Mouse (Mus musculus): ENCODE measurements at regions not wholly inside any gene's neighbourhood (a gene's known extent, or its start where the extent isn't known, plus 50 kb on each side); places are given as distances from the start of the nearest gene placed in this dataset.

GRCm38 (mm10) chr10:98648710-98649245, 265.4 kb upstream of the Atp2b1 start:
- DNase-seq (ENCODE audit: low spot score), result no peak

GRCm38 (mm10) chr10:98650533-98650932, 263.7 kb upstream of the Atp2b1 start:
- DNase-seq (ENCODE audit: low spot score), result no peak

GRCm38 (mm10) chr10:98651127-98651526, 263.1 kb upstream of the Atp2b1 start:
- DNase-seq (ENCODE audit: low spot score), result no peak

- DNase-seq (ENCODE audit: low spot score), result no peak
These were observed 262.6 kb upstream of the Atp2b1 start for GRCm38 (mm10) chr10:98651599-98651998.

GRCm38 (mm10) chr10:98652084-98652483, 262.1 kb upstream of the Atp2b1 start:
- DNase-seq (ENCODE audit: low spot score), result no peak

- peak; percentile 68 for DNase-seq (ENCODE audit: low spot score)
These were observed 253.5 kb upstream of the Atp2b1 start for GRCm38 (mm10) chr10:98660747-98661146.

GRCm38 (mm10) chr10:98665936-98666505, 248.2 kb upstream of the Atp2b1 start:
- no peak for DNase-seq (ENCODE audit: low spot score)

- no peak for DNase-seq (ENCODE audit: low spot score)
These were observed 246.5 kb upstream of the Atp2b1 start for GRCm38 (mm10) chr10:98667728-98668127.

GRCm38 (mm10) chr10:98674131-98674530, 240.1 kb upstream of the Atp2b1 start:
- DNase-seq (ENCODE audit: low spot score), result no peak

- no peak for DNase-seq (ENCODE audit: low spot score)
These were observed 237.3 kb upstream of the Atp2b1 start for GRCm38 (mm10) chr10:98676907-98677306.

- DNase-seq (ENCODE audit: low spot score), result no peak
These were observed 236.0 kb upstream of the Atp2b1 start for GRCm38 (mm10) chr10:98678234-98678633.

GRCm38 (mm10) chr10:98682436-98682835, 231.8 kb upstream of the Atp2b1 start:
- no peak for DNase-seq (ENCODE audit: low spot score)

- peak; percentile 62 for DNase-seq (ENCODE audit: low spot score)
These were observed 230.0 kb upstream of the Atp2b1 start for GRCm38 (mm10) chr10:98684195-98684594.

GRCm38 (mm10) chr10:98684707-98685106, 229.5 kb upstream of the Atp2b1 start:
- DNase-seq (ENCODE audit: low spot score), result no peak

GRCm38 (mm10) chr10:98685739-98686138, 228.5 kb upstream of the Atp2b1 start:
- no peak for DNase-seq (ENCODE audit: low spot score)

- DNase-seq (ENCODE audit: low spot score), result no peak
These were observed 227.8 kb upstream of the Atp2b1 start for GRCm38 (mm10) chr10:98686370-98686769.

- DNase-seq (ENCODE audit: low spot score), result no peak
These were observed 222.4 kb upstream of the Atp2b1 start for GRCm38 (mm10) chr10:98691816-98692215.

- DNase-seq (ENCODE audit: low spot score), result no peak
These were observed 219.4 kb upstream of the Atp2b1 start for GRCm38 (mm10) chr10:98694690-98695370.

- no peak for DNase-seq (ENCODE audit: low spot score)
These were observed 218.9 kb upstream of the Atp2b1 start for GRCm38 (mm10) chr10:98695371-98695725.

- DNase-seq (ENCODE audit: low spot score), result no peak
These were observed 216.3 kb upstream of the Atp2b1 start for GRCm38 (mm10) chr10:98697866-98698265.

GRCm38 (mm10) chr10:98699579-98699978, 214.6 kb upstream of the Atp2b1 start:
- DNase-seq (ENCODE audit: low spot score), result no peak

GRCm38 (mm10) chr10:98700407-98700806, 213.8 kb upstream of the Atp2b1 start:
- DNase-seq (ENCODE audit: low spot score), result no peak

GRCm38 (mm10) chr10:98701285-98701684, 212.9 kb upstream of the Atp2b1 start:
- DNase-seq (ENCODE audit: low spot score), result no peak
